Mouse (Mus musculus) liver, postnatal 0 days (tissue): ENCODE measurements at regions not wholly inside any gene's neighbourhood (a gene's known extent, or its start where the extent isn't known, plus 50 kb on each side); places are given as distances from the start of the nearest gene placed in this dataset.

ENCODE experiments used
- CTCF ChIP-seq: sonication (generic); IDR thresholded peaks from 2 replicates; pipeline ENCODE4 v1.5.1; 2016; ENCODE audit warnings: antibody characterized with exemption, low read depth
- EP300 ChIP-seq: IDR thresholded peaks from 2 replicates; pipeline ENCODE4 v1.6.1; 2016; ENCODE audit warnings: antibody characterized with exemption, low read depth, mild to moderate bottlenecking

- TF ChIP-seq CTCF (no peak), EP300 (no peak)
Measured at GRCm38 (mm10) chr13:115860480-115860879, 449.0 kb downstream of the Isl1 start.
